Mouse (Mus musculus) kidney, postnatal 0 days (tissue): ENCODE measurements around the gene Cd63. TPM values are rescaled to one million over a fixed set of nuclear protein-coding genes. Genes with fewer than 3 reads are reported as not detected.

Source experiments
- ATAC-seq: fragments of 200-750 bp; cut with Nextera tagmentation; replicated peaks from 2 replicates; pipeline ENCODE4 v1.8.0; 2017; ENCODE audit warnings: low read depth, moderate number of reproducible peaks, moderate TSS enrichment, moderate library complexity; ENCODE audit not compliant: low FRiP score
- DNase-seq: peaks from one replicate; pipeline ENCODE4 v3.0.0-alpha.2; 2016; ENCODE audit warnings: low spot score
- H3K27ac ChIP-seq: fragments of 300-500 bp; sonication (generic); 2 replicates; pipeline ENCODE4 v1.5.1; 2014; ENCODE audit warnings: mild to moderate bottlenecking
- H3K27me3 ChIP-seq: fragments of 300-500 bp; sonication (generic); 2 replicates; pipeline ENCODE4 v1.6.1; 2014; ENCODE audit warnings: low read length, mixed read lengths; ENCODE audit not compliant: insufficient read depth
- H3K36me3 ChIP-seq: fragments of 300-500 bp; sonication (generic); 2 replicates; pipeline ENCODE4 v1.6.1; 2014; ENCODE audit warnings: low read length, mixed read lengths; ENCODE audit not compliant: insufficient read depth
- H3K4me1 ChIP-seq: fragments of 300-500 bp; sonication (generic); replicated peaks from 2 replicates; pipeline ENCODE4 v1.6.1; 2014; ENCODE audit warnings: antibody characterized with exemption, low read length, mixed read lengths; ENCODE audit not compliant: insufficient read depth
- H3K4me2 ChIP-seq: fragments of 300-500 bp; sonication (generic); 2 replicates; pipeline ENCODE4 v1.6.1; 2014; ENCODE audit warnings: mild to moderate bottlenecking, low read length, moderate library complexity, mixed read lengths
- H3K4me3 ChIP-seq: fragments of 300-500 bp; sonication (generic); replicated peaks from 2 replicates; pipeline ENCODE4 v1.5.1; 2014; ENCODE audit warnings: low read depth, low read length
- H3K9ac ChIP-seq: fragments of 300-500 bp; sonication (generic); 2 replicates; pipeline ENCODE4 v1.6.1; 2014; ENCODE audit warnings: low read depth, low read length
- H3K9me3 ChIP-seq: fragments of 300-500 bp; sonication (generic); replicated peaks from 2 replicates; pipeline ENCODE4 v1.6.1; 2016; ENCODE audit warnings: low read length, inconsistent platforms, mixed read lengths
- CTCF ChIP-seq: IDR thresholded peaks from 2 replicates; pipeline ENCODE4 v1.5.1; 2016; ENCODE audit warnings: antibody characterized with exemption, low read depth, mild to moderate bottlenecking, moderate library complexity
- WGBS: fragments of 180-500 bp; shearing (Covaris S2); extraction: QIAGEN DNeasy Blood & Tissue Kit; methylation state at CpG from one replicate; pipeline ENCODE4 v1.1.7; 2014; 5-methylcytosine and 5-hydroxymethylcytosine counted together
- polyA plus RNA-seq: library from polyadenylated mRNA; unstranded; fragments of >200 nt; fragmentation: Nextera tagmentation; extraction: Ambion mirVana; gene quantifications from 2 replicates; pipeline ENCODE4 v1.2.1, GENCODE M21; 2015

Gene Cd63
- polyA plus RNA-seq, 1 experiment from 2014 or later: 1,350 TPM

DNA sequence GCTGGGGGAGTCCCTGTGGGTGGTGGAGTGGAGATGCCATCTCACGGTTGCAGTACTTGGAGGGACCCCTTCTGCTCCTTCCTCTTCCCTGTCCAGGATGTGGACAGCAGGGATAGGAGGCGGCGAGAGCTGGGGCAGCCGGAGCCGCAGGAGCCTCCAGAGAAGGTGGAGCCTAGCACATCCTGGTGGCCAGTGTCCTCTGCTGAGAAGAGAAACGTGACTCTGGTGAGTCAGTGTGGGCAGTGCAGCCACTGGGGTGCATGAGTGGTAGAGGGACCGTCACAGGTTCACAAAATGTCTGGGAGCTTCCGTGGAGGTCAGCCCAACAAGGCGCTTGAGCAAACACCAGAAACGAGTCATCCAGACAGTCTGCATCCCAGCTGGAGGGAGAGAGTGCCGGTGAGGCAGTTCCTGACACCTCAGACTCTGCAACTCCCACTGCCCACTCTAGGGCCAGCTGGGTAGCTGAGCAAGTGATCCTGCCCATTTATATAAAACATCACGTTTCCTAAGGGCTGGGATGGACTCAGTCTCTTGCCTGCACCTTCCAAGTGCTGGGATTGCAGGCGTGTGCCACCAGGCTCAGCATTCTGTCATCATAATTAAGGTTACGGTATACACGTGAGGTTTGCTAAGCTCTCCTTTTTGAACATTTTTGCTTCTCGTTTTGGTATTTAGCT, 49.6 kb downstream of the Cd63 start:
- no peaks in the 10 kb centered on the region for H3K36me3 ChIP-seq
- H3K27me3 ChIP-seq: no peaks in the 10 kb centered on the region
- no peak overlapping the region for H3K9ac ChIP-seq
- H3K4me1 ChIP-seq: no peaks in the 10 kb centered on the region
- no peak overlapping the region for H3K4me2 ChIP-seq
- no peak for TF ChIP-seq CTCF
- H3K4me3 ChIP-seq: no peak overlapping the region
- ATAC-seq (0 out of 2 replicates have a peak, but pooled peaks have one; percentile 40), DNase-seq (no peak)
- WGBS: 48% methylated on average over 16 of the region's 16 CpGs
- no peak overlapping the region for H3K27ac ChIP-seq
- H3K9me3 ChIP-seq: no peaks in the 10 kb centered on the region

DNA sequence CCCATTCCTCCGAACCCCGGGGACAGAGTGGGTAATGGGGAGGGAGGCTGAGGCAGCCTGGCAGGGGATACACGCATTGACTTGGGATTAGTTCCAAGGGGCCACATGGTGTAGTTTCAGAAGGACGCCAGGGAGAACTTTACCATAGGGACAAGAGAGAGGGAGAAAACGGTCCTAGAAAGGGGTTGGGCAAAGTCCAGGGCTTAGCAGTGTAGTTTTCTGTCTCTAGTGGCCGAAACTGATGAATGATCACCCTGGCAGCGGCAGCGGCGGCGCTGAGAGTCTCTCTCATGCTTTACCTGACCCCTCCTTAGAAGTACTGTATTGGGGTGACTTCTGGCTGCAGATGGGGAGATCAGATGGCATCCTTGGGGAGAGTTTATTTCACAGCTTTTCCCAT, 57.6 kb downstream of the Cd63 start:
- no peaks in the 10 kb centered on the region for H3K9me3 ChIP-seq
- DNase-seq: no peak
- no peak overlapping the region for H3K4me2 ChIP-seq
- TF ChIP-seq CTCF: no peak
- ATAC-seq: peak; percentile 15; the same call in 1 of the 2 replicates
- H3K4me3 ChIP-seq: no peak overlapping the region
- H3K9ac ChIP-seq: no peak overlapping the region
- H3K36me3 ChIP-seq: no peaks in the 10 kb centered on the region
- WGBS: 78% methylated on average over 10 of the region's 10 CpGs
- H3K27ac ChIP-seq: 0 out of 2 replicates have a peak overlapping the region, but pooled peaks have one; percentile 11
- no peaks in the 10 kb centered on the region for H3K4me1 ChIP-seq
- no peaks in the 10 kb centered on the region for H3K27me3 ChIP-seq

DNA sequence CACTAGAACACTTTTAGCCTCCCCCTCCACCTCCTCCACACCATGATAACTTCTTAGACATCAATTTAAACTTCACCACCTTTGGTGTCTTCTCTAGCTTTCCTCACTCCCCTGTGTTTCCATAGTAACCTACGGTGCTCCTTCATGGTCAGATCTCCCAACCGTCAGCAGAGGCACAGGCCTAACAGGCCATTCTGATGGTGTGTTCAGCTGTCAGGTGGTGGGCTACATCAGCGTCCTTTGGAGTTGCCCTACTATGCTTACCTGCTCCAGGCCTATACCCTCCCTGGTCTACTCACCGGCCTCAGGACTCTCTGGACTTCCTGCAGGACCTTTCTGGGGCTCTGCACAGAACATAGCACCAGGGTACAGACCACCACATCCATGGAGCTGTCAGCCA, 59.4 kb downstream of the Cd63 start:
- DNase-seq (no peak), ATAC-seq (no peak)
- H3K4me1 ChIP-seq: no peaks in the 10 kb centered on the region
- no peak overlapping the region for H3K4me3 ChIP-seq
- H3K4me2 ChIP-seq: 0 out of 2 replicates have a peak overlapping the region, but pooled peaks have one; percentile 22
- 57% methylated on average over 4 of the region's 4 CpGs for WGBS
- H3K27ac ChIP-seq: no peak overlapping the region
- H3K9ac ChIP-seq: no peak overlapping the region
- no peaks in the 10 kb centered on the region for H3K27me3 ChIP-seq
- H3K36me3 ChIP-seq: no peaks in the 10 kb centered on the region
- no peak for TF ChIP-seq CTCF
- no peaks in the 10 kb centered on the region for H3K9me3 ChIP-seq

DNA sequence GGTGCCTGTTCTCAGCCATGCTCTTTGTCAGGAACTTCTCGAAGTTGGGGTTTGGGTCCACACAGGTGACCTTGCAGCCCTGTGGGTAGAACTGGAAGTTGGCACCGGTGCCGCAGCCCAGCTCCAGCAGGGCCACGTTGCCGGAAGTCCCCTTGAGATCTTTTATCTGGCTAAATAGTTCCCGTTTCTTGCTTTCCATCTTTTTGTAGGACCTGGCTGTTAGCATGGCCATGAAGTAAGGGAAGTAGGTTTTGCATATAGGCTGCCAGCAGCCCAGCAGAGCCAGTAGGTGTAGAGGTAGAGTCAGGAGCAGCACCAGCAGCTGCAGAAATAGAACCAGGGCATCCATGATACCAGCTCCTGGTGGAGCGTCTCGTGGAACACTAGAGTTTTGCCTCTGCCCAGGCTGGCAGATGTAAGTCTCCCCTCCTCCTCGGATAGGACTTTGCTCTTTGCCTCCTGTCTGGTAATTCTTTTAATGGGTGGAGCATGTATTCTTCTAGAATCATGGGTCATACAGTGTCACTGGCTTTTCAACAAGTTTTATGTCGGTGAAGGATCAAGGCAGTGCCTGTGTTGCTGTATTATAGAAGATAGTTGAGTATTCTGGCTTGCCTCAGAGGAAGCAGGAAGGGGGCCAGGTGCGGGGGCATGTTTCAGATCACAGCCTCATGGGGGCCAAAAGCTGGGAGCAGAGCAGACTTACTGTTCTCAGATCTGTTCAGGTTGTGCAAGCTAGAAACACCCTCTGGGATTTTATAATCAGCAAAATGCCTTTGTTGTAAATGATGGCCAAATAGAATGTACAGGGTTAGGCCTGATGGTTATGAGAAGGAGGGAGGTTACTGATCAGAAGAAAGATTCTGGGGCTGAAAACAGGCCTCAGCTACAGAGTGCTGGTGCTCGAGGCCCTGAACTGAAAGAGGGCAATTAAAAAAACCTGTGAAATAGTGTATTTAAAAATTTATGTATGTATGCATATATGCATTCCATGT, 60.1 kb downstream of the Cd63 start, which contains the start of gene Mettl7b:
Mettl7b (minus strand) TSS at position 399 of the 995 bp plus-strand sequence.
- Histone ChIP-seq H3K27me3 (no peaks in the 10 kb centered on the region), H3K27ac (peak within 1 kb of the TSS; percentile 32; the same call in 1 of the 2 replicates), H3K9me3 (no peaks in the 10 kb centered on the region), H3K4me2 (0 out of 2 replicates have a peak within 1 kb of the TSS, but pooled peaks have one; percentile 22), H3K4me3 (no peak within 1 kb of the TSS), H3K36me3 (no peaks in the 10 kb centered on the region), H3K9ac (no peak within 1 kb of the TSS), H3K4me1 (no peaks in the 10 kb centered on the region)
- no peak for DNase-seq
- peak; percentile 57 for ATAC-seq
- WGBS: 78% methylated on average over 12 of the region's 12 CpGs
- TF ChIP-seq CTCF: no peak

Other genes with a start within 250 kb of the Cd63 start
- 14.2 and 15.1 TPM in 2 replicates for gene Suox, start 226.9 kb upstream of the Cd63 start, polyA plus RNA-seq
- 57.9 and 61.7 TPM in 2 replicates for gene Rab5b, start 204.7 kb upstream of the Cd63 start, polyA plus RNA-seq
- 1.5 and 2.0 TPM in 2 replicates for gene Pmel, start 196.8 kb upstream of the Cd63 start, polyA plus RNA-seq
- gene Cdk2, start 196.0 kb upstream of the Cd63 start, polyA plus RNA-seq: 55.9 and 66.3 TPM in 2 replicates
- 5.4 and 6.4 TPM in 2 replicates for gene Dgka, start 156.1 kb upstream of the Cd63 start, polyA plus RNA-seq
- 35.0 and 36.3 TPM in 2 replicates for gene Pym1, start 153.1 kb upstream of the Cd63 start, polyA plus RNA-seq
- gene Mmp19, start 110.1 kb upstream of the Cd63 start, polyA plus RNA-seq: 0.55 and 0.64 TPM in 2 replicates
- gene Dnajc14, start 96.9 kb upstream of the Cd63 start, polyA plus RNA-seq: 46.2 and 48.5 TPM in 2 replicates
- 11.7 and 13.2 TPM in 2 replicates for gene Tmem198b, start 96.6 kb upstream of the Cd63 start, polyA plus RNA-seq
- gene Sarnp, start 83.7 kb upstream of the Cd63 start, polyA plus RNA-seq: 164 and 175 TPM in 2 replicates
- 87.2 and 87.5 TPM in 2 replicates for gene Ormdl2, start 79.3 kb upstream of the Cd63 start, polyA plus RNA-seq
- gene Gdf11, start 9.3 kb upstream of the Cd63 start, polyA plus RNA-seq: 7.7 and 8.2 TPM in 2 replicates
- 12.9 and 15.0 TPM in 2 replicates for gene Rdh5, start 21.9 kb downstream of the Cd63 start, polyA plus RNA-seq
- gene Bloc1s1, start 23.0 kb downstream of the Cd63 start, polyA plus RNA-seq: 272 and 276 TPM in 2 replicates
- 3.8 TPM in 2 replicates for gene Itga7, start 32.8 kb downstream of the Cd63 start, polyA plus RNA-seq
- gene Mettl7b, start 60.0 kb downstream of the Cd63 start, polyA plus RNA-seq: 59.9 and 69.3 TPM in 2 replicates
- gene Olfr9, start 88.4 kb downstream of the Cd63 start, polyA plus RNA-seq: not detected in 2 replicates
- not detected in 2 replicates for gene Olfr763, start 109.8 kb downstream of the Cd63 start, polyA plus RNA-seq
- not detected in 2 replicates for gene Olfr764-ps1, start 138.9 kb downstream of the Cd63 start, polyA plus RNA-seq
- not detected in 2 replicates for gene Olfr765, start 149.0 kb downstream of the Cd63 start, polyA plus RNA-seq
- gene Olfr766-ps1, start 168.0 kb downstream of the Cd63 start, polyA plus RNA-seq: not detected in 2 replicates
- gene Olfr767, start 181.9 kb downstream of the Cd63 start, polyA plus RNA-seq: not detected in 2 replicates
- 0.04 TPM in 1 of 2 replicates, not detected in the other for gene Olfr768, start 198.4 kb downstream of the Cd63 start, polyA plus RNA-seq
- gene Olfr769, start 216.9 kb downstream of the Cd63 start, polyA plus RNA-seq: not detected in 2 replicates
- gene Olfr770, start 238.0 kb downstream of the Cd63 start, polyA plus RNA-seq: not detected in 2 replicates